Mouse (Mus musculus) embryonic facial prominence, embryonic 14.5 days (tissue): ENCODE data around the gene Gm18336. TPM values are rescaled to one million over a fixed set of nuclear protein-coding genes. Genes with fewer than 3 reads are reported as not detected.

Source experiments
- ATAC-seq: fragments of 200-750 bp; cut with Nextera tagmentation; 2 replicates; pipeline ENCODE4 v1.8.0; 2017; ENCODE audit warnings: low read depth, moderate number of reproducible peaks, moderate TSS enrichment
- DNase-seq: peaks from one replicate; pipeline ENCODE4 v3.0.0-alpha.2; 2015; ENCODE audit warnings: low spot score
- H3K27ac ChIP-seq: fragments of 300-500 bp; sonication (generic); replicated peaks from 2 replicates; pipeline ENCODE4 v1.5.1; 2014; ENCODE audit warnings: low read depth, mild to moderate bottlenecking, low read length, moderate library complexity
- H3K27me3 ChIP-seq: fragments of 300-500 bp; sonication (generic); replicated peaks from 2 replicates; pipeline ENCODE4 v1.6.1; 2014; ENCODE audit warnings: low read length; ENCODE audit not compliant: control insufficient read depth, insufficient read depth
- H3K36me3 ChIP-seq: fragments of 300-500 bp; sonication (generic); 2 replicates; pipeline ENCODE4 v1.6.1; 2014; ENCODE audit warnings: low read length, mixed read lengths; ENCODE audit not compliant: control insufficient read depth, insufficient read depth
- H3K4me1 ChIP-seq: fragments of 300-500 bp; sonication (generic); 2 replicates; pipeline ENCODE4 v1.6.1; 2014; ENCODE audit warnings: antibody characterized with exemption, low read length; ENCODE audit not compliant: control insufficient read depth, insufficient read depth
- H3K4me2 ChIP-seq: fragments of 300-500 bp; sonication (generic); 2 replicates; pipeline ENCODE4 v1.6.1; 2014; ENCODE audit warnings: low read depth, mild to moderate bottlenecking, low read length, moderate library complexity, mixed read lengths
- H3K4me3 ChIP-seq: fragments of 300-500 bp; sonication (generic); 2 replicates; pipeline ENCODE4 v1.5.1; 2014; ENCODE audit warnings: low read depth, mild to moderate bottlenecking, low read length
- H3K9ac ChIP-seq: fragments of 300-500 bp; sonication (generic); 2 replicates; pipeline ENCODE4 v1.6.1; 2014; ENCODE audit warnings: low read depth, mild to moderate bottlenecking, low read length, moderate library complexity, mixed read lengths
- H3K9me3 ChIP-seq: fragments of 300-500 bp; sonication (generic); 2 replicates; pipeline ENCODE4 v1.6.1; 2016; ENCODE audit warnings: low read length; ENCODE audit not compliant: control insufficient read depth
- WGBS: fragments of 180-500 bp; shearing (Covaris S2); extraction: QIAGEN DNeasy Blood & Tissue Kit; methylation state at CpG from one replicate; pipeline ENCODE4 v1.1.7; 2014; 5-methylcytosine and 5-hydroxymethylcytosine counted together
- polyA plus RNA-seq: library from polyadenylated mRNA; unstranded; fragments of >200 nt; fragmentation: Nextera tagmentation; extraction: Ambion mirVana; gene quantifications from 2 replicates; pipeline ENCODE4 v1.2.1, GENCODE M21; 2014

The Gm18336 gene
- polyA plus RNA-seq, 1 experiment from 2014 or later = not detected

- no peaks in the 10 kb centered on the region for H3K36me3 ChIP-seq
- H3K4me1 ChIP-seq = no peaks in the 10 kb centered on the region
- DNase-seq (no peak), ATAC-seq (no peak)
- no peak overlapping the region for H3K4me2 ChIP-seq
- H3K27me3 ChIP-seq = no peaks in the 10 kb centered on the region; the same call in 1 of the 2 replicates
- 75% methylated on average over 1 of the region's 1 CpGs for WGBS
- H3K4me3 ChIP-seq = no peak overlapping the region
- no peak overlapping the region for H3K9ac ChIP-seq
- no peak overlapping the region for H3K27ac ChIP-seq
- no peaks in the 10 kb centered on the region for H3K9me3 ChIP-seq
These were observed 2.1 kb downstream of the Gm18336 start for GRCm38 (mm10) chrX:73396446-73396845.

GRCm38 (mm10) chrX:73391481-73391880 lies 7.1 kb downstream of the Gm18336 start:
- no peaks in the 10 kb centered on the region; the same call in 1 of the 2 replicates for H3K27me3 ChIP-seq
- WGBS = 79% methylated on average over 4 of the region's 4 CpGs
- no peak overlapping the region for H3K4me2 ChIP-seq
- no peak overlapping the region for H3K9ac ChIP-seq
- H3K4me1 ChIP-seq = no peaks in the 10 kb centered on the region
- no peaks in the 10 kb centered on the region for H3K36me3 ChIP-seq
- H3K4me3 ChIP-seq = no peak overlapping the region
- no peaks in the 10 kb centered on the region for H3K9me3 ChIP-seq
- ATAC-seq = no peak
- no peak overlapping the region for H3K27ac ChIP-seq
- no peak for DNase-seq

- Histone ChIP-seq H3K9ac (no peak overlapping the region), H3K27ac (no peak overlapping the region), H3K4me2 (no peak overlapping the region), H3K9me3 (no peaks in the 10 kb centered on the region), H3K4me3 (no peak overlapping the region), H3K27me3 (no peaks in the 10 kb centered on the region), H3K36me3 (no peaks in the 10 kb centered on the region), H3K4me1 (no peaks in the 10 kb centered on the region)
- WGBS = 21% methylated on average over 1 of the region's 1 CpGs
- DNase-seq (no peak), ATAC-seq (no peak)
These were observed 13.6 kb downstream of the Gm18336 start for GRCm38 (mm10) chrX:73384924-73385323.

GRCm38 (mm10) chrX:73384419-73384818 lies 14.1 kb downstream of the Gm18336 start:
- Histone ChIP-seq H3K4me3 (no peak overlapping the region), H3K4me1 (no peaks in the 10 kb centered on the region), H3K9ac (no peak overlapping the region), H3K9me3 (no peaks in the 10 kb centered on the region), H3K27ac (no peak overlapping the region), H3K27me3 (no peaks in the 10 kb centered on the region), H3K36me3 (no peaks in the 10 kb centered on the region), H3K4me2 (no peak overlapping the region)
- ATAC-seq (no peak), DNase-seq (peak; percentile 1)
- WGBS = 54% methylated on average over 6 of the region's 6 CpGs

GRCm38 (mm10) chrX:73363291-73363690 lies 35.2 kb downstream of the Gm18336 start:
- no peak for ATAC-seq

GRCm38 (mm10) chrX:73356719-73357118 lies 41.8 kb downstream of the Gm18336 start:
- WGBS = 78% methylated on average over 1 of the region's 1 CpGs
- 0 out of 2 replicates have a peak, but pooled peaks cover 3% of the 10 kb centered on the region for H3K9me3 ChIP-seq
- H3K4me2 ChIP-seq = no peak overlapping the region
- peaks cover 31% of the 10 kb centered on the region for H3K36me3 ChIP-seq
- no peaks in the 10 kb centered on the region for H3K4me1 ChIP-seq
- DNase-seq = peak; percentile 2
- no peak for ATAC-seq
- H3K9ac ChIP-seq = no peak overlapping the region
- H3K4me3 ChIP-seq = no peak overlapping the region
- no peaks in the 10 kb centered on the region for H3K27me3 ChIP-seq
- H3K27ac ChIP-seq = no peak overlapping the region

More at GRCm38 (mm10) chrX:73363291-73363690, 35.2 kb downstream of the Gm18336 start:
- no peak overlapping the region for H3K4me3 ChIP-seq
- no peaks in the 10 kb centered on the region for H3K36me3 ChIP-seq
- H3K9me3 ChIP-seq = no peaks in the 10 kb centered on the region
- no peaks in the 10 kb centered on the region for H3K4me1 ChIP-seq
- no peak overlapping the region for H3K27ac ChIP-seq
- H3K9ac ChIP-seq = no peak overlapping the region
- H3K4me2 ChIP-seq = no peak overlapping the region
- no peaks in the 10 kb centered on the region; the same call in 1 of the 2 replicates for H3K27me3 ChIP-seq
- no peak for DNase-seq

- H3K9me3 ChIP-seq = 0 out of 2 replicates have a peak, but pooled peaks cover 3% of the 10 kb centered on the region
- no peaks in the 10 kb centered on the region for H3K27me3 ChIP-seq
- peaks cover 37% of the 10 kb centered on the region for H3K36me3 ChIP-seq
- no peak overlapping the region for H3K4me2 ChIP-seq
- DNase-seq (no peak), ATAC-seq (no peak)
- no peaks in the 10 kb centered on the region for H3K4me1 ChIP-seq
- 89% methylated on average over 2 of the region's 2 CpGs for WGBS
- H3K27ac ChIP-seq = no peak overlapping the region
- no peak overlapping the region for H3K9ac ChIP-seq
- no peak overlapping the region for H3K4me3 ChIP-seq
These were observed 42.4 kb downstream of the Gm18336 start for GRCm38 (mm10) chrX:73356163-73356562.

Other genes starting within 250 kb of the Gm18336 start
- 0.24 TPM in 1 of 2 replicates, not detected in the other for gene Xlr5b, start 249.9 kb downstream of the Gm18336 start, polyA plus RNA-seq
- not detected in 2 replicates for gene DXBay18, start 249.3 kb downstream of the Gm18336 start, polyA plus RNA-seq
- gene Spin2d, start 221.7 kb downstream of the Gm18336 start, polyA plus RNA-seq = not detected in 2 replicates
- gene Xlr3b, start 206.5 kb downstream of the Gm18336 start, polyA plus RNA-seq = 8.8 and 23.2 TPM in 2 replicates
- 0.83 and 2.2 TPM in 2 replicates for gene Xlr4b, start 184.4 kb downstream of the Gm18336 start, polyA plus RNA-seq
- gene F8a, start 170.4 kb downstream of the Gm18336 start, polyA plus RNA-seq = 10.6 and 11.1 TPM in 2 replicates
- 0.13 and 0.24 TPM in 2 replicates for gene Xlr4c, start 155.6 kb downstream of the Gm18336 start, polyA plus RNA-seq
- 0.21 and 0.46 TPM in 2 replicates for gene Xlr3c, start 133.3 kb downstream of the Gm18336 start, polyA plus RNA-seq
- gene Xlr5a, start 105.8 kb downstream of the Gm18336 start, polyA plus RNA-seq = 0.11 TPM in 1 of 2 replicates, not detected in the other
- gene Xlr5c, start 105.8 kb downstream of the Gm18336 start, polyA plus RNA-seq = not detected in 2 replicates
- gene Gm45015, start 61.9 kb downstream of the Gm18336 start, polyA plus RNA-seq = not detected in 2 replicates
- gene Zfp275, start 56.1 kb downstream of the Gm18336 start, polyA plus RNA-seq = 27.1 and 28.1 TPM in 2 replicates
- gene Zfp92, start 12.4 kb upstream of the Gm18336 start, polyA plus RNA-seq = 0.11 and 0.21 TPM in 2 replicates
- gene Trex2, start 36.6 kb upstream of the Gm18336 start, polyA plus RNA-seq = 1.3 and 2.9 TPM in 2 replicates
- 48.2 and 52.5 TPM in 2 replicates for gene Haus7, start 60.3 kb upstream of the Gm18336 start, polyA plus RNA-seq
- gene Bgn, start 84.9 kb upstream of the Gm18336 start, polyA plus RNA-seq = 263 and 311 TPM in 2 replicates
- gene Atp2b3, start 104.3 kb upstream of the Gm18336 start, polyA plus RNA-seq = 0.80 and 1.3 TPM in 2 replicates
- 1.6 and 2.2 TPM in 2 replicates for gene Dusp9, start 240.7 kb upstream of the Gm18336 start, polyA plus RNA-seq